Mouse (Mus musculus): ENCODE results near the gene Pidd1.

DNA sequence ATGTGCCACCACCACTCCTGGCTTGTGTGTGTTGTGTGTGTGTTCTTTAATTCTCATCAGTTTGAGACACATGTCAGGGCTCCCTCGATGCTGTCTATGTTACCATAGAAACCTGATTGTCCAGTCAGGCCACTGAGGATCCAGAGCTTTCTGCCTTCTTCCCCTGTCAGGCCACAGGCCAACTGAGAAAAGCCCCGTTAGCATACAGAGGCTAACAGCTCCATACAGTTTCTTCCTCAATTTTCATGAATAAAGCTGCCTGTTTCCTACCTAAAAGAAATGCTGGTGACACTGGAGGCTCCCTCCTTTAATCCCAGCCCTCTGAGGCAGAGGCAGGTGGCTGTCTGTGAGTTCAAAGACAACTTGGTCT is 7.3 kb downstream of the Pidd1 start:
- no peak for TF ChIP-seq POLR2A (IDR thresholded peaks at IDR 0.05; ENCODE audit: insufficient read length, low read depth)
- no peak for TF ChIP-seq TCF12 (IDR thresholded peaks at IDR 0.05; ENCODE audit: insufficient read depth, poor library complexity, severe bottlenecking)
- TF ChIP-seq USF1 (IDR thresholded peaks at IDR 0.05; ENCODE audit: low read depth), result no peak
- TF ChIP-seq E2F4 (IDR thresholded peaks at IDR 0.05; ENCODE audit: insufficient read depth), result no peak
- no peak for TF ChIP-seq MAX (IDR thresholded peaks at IDR 0.05; ENCODE audit: low read depth)
- TF ChIP-seq MYOG (IDR thresholded peaks at IDR 0.05; ENCODE audit: control insufficient read depth in 1 of 3, insufficient read depth in 1 of 3, insufficient read length in 2 of 3, low read depth in 2 of 3), result no peak
- TF ChIP-seq MYOD1 (IDR thresholded peaks at IDR 0.05; ENCODE audit: control insufficient read depth in 1 of 3, insufficient read length in 2 of 3, low read depth in 2 of 3), result no peak
- no peak for TF ChIP-seq SRF (IDR thresholded peaks at IDR 0.05; ENCODE audit: control insufficient read depth, insufficient read length, low read depth)
- no peak for TF ChIP-seq POLR2AphosphoS2 (IDR thresholded peaks at IDR 0.05; ENCODE audit: insufficient read length, low read depth)
- TF ChIP-seq CEBPB (IDR thresholded peaks at IDR 0.05; ENCODE audit: insufficient read depth, poor library complexity, severe bottlenecking), result no peak
